Mouse (Mus musculus) urinary bladder, postnatal 4 days (tissue): ENCODE data around the gene Tmem95.
A peak's percentile ranks its signal among the peaks of the same experiment; 100 is the strongest.
"Not testable (repeated sequence)": the region's sequence is repeated elsewhere in the genome, so short reads cannot be mapped to it uniquely, and the experiment has no call there.

ENCODE experiments used
- DNase-seq, 2 experiments: peaks; one replicate each; pipeline ENCODE4 v3.0.0; 2021 to 2022; ENCODE audit warnings: low spot score in 2 of 2

Tmem95 gene

GRCm38 (mm10) chr11:69877878-69878277, at the start of gene Tmem95:
Tmem95 (minus strand) TSS chr11:69878018.
- DNase-seq = no peak

GRCm38 (mm10) chr11:69927501-69927900, 49.7 kb upstream of the Tmem95 start:
- DNase-seq = no peak

DNA sequence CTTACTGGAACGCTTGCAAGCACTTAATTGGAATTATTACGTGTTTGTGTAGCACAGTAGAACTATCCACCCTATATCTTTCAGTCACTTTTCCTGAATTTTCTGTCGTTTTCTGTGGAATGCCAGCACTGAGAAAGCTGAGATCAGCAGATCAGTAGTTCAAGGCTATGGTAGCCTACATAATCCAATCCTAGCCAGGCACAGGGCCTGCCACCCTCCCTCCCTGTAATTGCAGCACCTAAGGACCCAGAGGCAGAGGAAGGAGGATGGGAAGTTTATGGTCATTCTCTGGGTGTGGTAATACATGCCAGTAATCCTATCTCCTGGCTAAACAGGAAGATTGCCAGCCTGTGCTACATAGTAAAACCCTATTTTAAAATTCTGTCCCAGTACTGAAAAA, 45.0 kb upstream of the Tmem95 start:
- no peak for DNase-seq

- DNase-seq = no peak
Observed at GRCm38 (mm10) chr11:69922012-69922756, 44.4 kb upstream of the Tmem95 start.

GRCm38 (mm10) chr11:69921114-69922011, 43.5 kb upstream of the Tmem95 start, which contains the start of gene Eif5a:
Eif5a (minus strand) TSS chr11:69921958.
- peak; percentile 100 for DNase-seq

DNA sequence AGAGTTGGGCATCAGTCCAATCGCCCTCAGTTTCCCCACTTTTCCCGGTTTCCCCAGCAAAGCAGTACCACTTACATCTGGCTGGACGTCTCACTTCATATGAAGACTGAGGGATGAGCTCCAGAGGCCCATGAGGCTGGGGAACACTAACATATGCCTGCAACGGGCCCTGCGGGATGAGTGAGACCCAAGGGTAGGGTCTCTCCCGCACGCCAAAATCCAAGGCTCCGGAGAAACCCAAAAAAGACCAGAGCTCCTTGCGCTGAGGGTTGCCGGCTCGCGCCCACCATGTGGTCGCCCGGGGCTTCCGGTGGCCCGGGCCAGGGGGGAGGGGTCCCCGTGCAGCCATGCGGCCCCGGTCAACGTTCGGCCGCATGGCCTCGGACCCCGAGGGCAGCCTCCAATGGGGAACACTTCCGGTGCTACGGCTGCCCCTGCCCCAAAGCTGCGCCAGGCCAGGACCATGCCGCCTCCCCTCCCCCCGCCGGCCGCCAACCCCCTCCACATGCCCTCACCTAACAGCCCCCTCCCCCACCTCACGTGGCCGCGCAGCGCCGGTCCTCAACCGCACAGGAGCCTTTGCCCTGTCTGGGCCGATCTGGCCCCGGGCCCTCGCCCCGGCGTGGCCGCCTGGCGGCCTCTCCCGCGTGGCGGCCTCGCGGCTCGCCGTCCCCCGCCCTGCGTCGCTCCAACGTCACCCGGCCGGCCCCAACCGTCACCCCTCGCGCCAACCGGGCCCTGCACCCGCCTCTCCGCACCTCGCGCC, 42.6 kb upstream of the Tmem95 start:
- no peak for DNase-seq

GRCm38 (mm10) chr11:69919661-69920265, 41.9 kb upstream of the Tmem95 start:
- peak; percentile 58 to 78 for DNase-seq

GRCm38 (mm10) chr11:69919053-69919452, 41.2 kb upstream of the Tmem95 start:
- no peak for DNase-seq

GRCm38 (mm10) chr11:69918118-69918517, 40.3 kb upstream of the Tmem95 start:
- DNase-seq = no peak

DNA sequence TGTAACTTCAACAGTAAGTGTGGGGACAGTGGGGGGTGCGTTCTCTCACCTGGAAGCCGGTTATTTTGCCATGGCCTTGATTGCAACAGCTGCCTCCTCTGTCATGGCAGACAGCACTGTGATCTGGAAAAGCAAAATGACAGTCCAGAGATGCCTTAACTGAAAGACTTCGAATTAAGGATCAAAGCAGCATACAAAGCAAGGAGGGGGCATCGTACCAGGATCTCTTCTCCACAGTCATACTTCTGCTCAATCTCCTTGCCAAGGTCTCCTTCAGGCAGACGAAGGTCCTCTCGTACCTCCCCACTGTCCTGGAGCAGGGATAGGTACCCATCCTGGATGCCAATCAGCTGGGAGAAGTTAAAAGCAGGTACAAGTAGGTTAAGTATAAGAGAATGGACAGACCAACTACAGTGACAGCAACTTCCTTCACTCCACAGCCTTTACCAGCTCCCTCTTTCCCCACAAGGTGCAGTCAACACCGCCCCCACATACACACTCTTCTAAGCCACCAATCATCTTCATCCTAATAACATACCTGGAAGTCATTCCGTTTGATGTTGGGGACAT, 39.6 kb upstream of the Tmem95 start:
- DNase-seq = no peak

- DNase-seq = not testable (repeated sequence)
Observed at GRCm38 (mm10) chr11:69916652-69917378, 39.0 kb upstream of the Tmem95 start.

- no peak for DNase-seq
Observed at GRCm38 (mm10) chr11:69915667-69916627, 38.1 kb upstream of the Tmem95 start.

GRCm38 (mm10) chr11:69914917-69915430, 37.2 kb upstream of the Tmem95 start:
- no peak for DNase-seq

GRCm38 (mm10) chr11:69914372-69914764, 36.5 kb upstream of the Tmem95 start:
- DNase-seq = no peak

- peak; percentile 88 to 92 for DNase-seq
Observed at GRCm38 (mm10) chr11:69913554-69914371, 35.9 kb upstream of the Tmem95 start, which contains the start of gene Gps2. Gps2 (plus strand) TSS chr11:69913888.

GRCm38 (mm10) chr11:69912716-69913530, 35.1 kb upstream of the Tmem95 start:
- DNase-seq = no peak

GRCm38 (mm10) chr11:69911701-69912100, 33.9 kb upstream of the Tmem95 start:
- DNase-seq = no peak
